Mouse (Mus musculus): ENCODE data around the gene Vrk1.

Gene Vrk1

DNA sequence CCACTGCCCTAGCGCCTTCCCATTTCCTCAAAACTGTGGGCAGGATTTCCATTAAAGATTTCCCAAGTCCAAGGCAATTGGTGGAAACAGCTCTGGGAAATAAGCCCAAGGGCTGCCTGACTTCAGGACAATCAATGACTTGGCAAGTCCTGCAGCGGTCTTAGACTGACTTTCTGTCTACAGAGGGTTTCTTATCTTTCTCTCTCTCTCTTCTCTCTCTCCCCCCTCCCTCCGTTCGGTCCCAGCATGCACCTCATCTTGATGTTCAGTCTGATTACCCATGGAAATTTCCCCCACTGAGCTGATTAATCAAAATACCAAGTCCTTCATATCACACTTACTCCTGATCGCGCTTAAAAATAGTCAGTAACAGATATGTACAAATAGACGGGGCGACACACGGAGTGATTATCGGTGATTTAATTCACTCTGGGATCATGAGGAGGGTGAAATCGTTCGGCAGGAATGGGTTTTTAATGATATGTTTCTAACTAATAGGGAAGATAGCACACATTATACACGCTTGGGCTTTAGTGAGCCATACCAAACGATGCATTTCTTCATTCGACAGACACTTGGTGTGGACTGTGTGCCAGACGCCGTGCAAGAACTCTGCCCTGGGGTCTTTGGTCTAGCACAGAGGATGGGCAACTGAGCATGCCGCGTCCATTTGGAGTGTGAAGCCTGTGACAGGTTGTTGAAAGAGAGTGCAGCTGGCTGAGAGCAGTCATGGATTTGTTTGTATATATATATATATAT lies 12.8 kb upstream of the Vrk1 start:
- no peak for DNase-seq (ENCODE audit: low read depth, low spot score)

DNA sequence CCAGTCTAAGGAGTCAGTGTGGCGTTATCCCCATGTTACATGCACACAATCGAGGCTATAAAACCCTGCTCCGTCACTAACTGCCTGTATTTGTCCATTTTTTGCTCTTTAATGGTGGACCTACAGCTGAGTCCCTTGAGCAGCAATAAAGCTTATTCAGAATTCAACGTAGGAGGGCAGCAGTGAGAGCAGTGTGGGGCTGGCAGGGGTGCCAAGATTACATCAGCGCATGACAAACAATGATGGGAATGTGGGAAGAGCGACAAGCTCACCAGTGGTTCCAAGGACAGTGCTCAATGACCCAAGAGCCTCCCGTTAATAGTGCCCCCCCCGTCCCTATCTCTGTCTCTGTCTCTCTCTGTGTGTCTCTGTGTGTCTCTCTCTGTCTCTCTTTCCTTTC lies 8.3 kb upstream of the Vrk1 start:
- no peak for DNase-seq (ENCODE audit: low read depth, low spot score)

DNA sequence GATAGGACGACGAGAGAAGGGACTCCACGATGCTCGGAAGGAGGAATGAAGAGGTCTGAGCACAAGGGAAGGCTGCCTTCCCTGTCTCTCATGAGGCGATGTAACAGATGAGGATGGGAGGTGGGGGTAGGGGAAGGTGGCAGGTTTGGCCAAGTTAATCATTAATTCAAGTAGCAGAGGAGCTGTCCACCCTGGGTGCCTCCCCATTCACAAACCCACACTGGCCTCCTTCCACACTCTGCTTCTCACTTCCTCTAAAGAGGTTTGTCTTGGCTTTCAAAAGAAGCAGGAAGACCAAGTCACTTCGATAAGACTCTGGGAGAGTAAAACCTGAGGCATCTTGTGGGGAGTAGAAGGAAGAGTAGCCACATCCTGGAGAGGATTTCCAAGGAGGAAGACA lies 5.3 kb upstream of the Vrk1 start:
- no peak for DNase-seq (ENCODE audit: low read depth, low spot score)

DNA sequence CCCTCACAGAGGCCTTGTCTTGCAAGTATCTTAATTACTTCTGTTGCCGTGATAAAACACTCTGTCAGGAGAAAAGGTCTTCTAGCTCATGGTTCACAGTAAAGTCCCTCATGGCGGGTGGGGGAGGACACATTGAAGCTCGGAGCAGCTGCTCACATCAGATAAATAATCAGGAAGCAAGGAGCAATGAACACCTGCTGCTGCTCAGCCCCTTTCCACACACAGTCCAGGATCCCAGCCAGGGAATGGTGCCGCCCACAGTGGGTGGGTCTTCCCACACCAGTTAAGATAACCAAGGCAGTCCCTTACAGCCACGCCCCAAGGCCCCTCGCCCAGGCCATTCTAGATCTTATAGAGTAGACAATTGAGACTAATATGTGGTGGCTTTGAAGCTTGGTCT lies 3.8 kb upstream of the Vrk1 start:
- no peak for DNase-seq (ENCODE audit: low read depth, low spot score)

DNA sequence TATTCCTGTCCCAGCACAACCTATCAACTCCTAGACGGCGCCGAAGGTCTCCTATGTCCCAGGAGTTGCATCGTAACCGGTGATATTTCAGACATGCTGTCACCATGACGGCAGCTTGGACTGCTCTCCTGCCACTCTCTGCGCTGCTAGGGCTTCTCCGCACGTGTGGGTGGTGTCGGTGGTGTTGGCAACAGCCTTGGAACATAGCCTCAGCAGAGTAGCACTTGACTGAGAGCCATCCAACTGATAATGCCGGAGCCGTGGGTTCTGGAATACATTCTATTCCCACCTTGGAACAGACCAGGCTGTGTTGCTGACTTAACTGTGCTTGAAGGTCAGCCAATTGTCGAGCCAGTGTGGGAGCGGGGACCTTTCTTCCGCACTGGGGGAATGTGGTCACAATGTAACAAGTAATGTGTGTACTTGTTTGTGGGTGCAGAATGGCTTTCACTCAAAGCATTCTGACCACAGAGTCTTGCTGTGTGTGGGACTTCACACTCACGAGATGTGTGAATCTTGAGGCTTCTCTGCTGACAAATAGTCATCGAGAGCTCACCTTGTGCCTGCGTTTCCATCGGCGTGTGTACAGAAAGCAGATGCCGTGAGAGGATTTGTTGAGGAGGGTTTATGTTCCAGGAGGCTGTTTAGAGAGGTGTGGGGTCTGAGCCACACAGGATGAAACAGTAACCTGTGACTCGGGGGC lies 1.5 kb upstream of the Vrk1 start:
- DNase-seq (ENCODE audit: low read depth, low spot score) = no peak

DNA sequence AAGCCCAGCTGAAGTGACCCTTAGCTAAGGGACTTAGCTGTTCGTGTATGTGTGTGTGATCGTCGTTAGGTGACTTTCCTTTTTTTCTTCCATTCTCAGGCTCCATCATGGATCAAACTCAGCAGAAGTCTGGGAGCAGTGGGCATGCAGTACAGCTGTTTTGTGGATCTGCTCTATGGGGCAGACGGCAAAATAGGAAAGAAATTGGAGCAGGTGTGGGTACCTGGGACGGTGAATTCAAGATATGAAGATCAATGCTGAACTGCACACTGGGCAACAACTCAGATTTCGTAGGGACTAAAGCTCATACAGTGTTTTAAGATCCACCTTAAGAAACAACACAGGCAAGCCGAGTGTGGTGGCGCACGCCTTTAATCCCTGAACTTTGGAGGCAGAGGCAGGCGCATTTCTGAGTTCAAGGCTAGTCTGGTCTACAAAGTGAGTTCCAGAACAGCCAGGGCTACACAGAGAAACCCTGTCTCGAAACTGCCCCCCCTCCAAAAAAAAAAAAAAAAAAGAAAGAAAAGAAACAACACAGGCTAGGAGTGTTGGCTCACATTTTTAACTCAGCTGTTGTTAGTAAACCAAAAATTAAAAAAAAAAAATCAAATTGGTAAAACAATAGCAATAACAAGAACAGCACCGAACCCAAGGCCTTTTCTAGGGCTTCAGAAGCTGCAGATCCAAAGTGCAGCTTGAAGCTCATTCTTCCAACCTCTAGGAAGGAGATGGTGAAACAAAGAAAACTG lies 732 bp upstream of the Vrk1 start:
- DNase-seq (ENCODE audit: low read depth, low spot score) = no peak

DNA sequence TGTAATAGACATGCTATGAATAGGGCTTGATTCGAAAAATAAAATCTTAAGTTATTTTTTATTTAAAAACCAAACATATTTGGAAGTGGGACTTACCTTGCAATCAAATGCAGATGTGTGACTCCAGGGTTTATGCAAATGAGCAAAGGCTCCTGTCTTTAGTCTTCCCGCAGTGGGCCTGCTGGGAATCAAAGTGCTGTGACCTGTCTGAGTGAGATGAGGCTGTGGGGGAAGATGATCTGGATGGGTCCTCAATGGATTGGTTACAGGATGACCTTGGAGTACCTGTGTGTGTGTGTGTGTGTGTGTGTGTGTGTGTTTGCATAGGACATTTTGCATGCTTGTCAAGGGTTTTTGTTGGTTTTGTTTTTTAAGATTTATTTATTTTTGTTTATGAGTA lies 2.1 kb downstream of the Vrk1 start:
- no peak for DNase-seq (ENCODE audit: low read depth, low spot score)

DNA sequence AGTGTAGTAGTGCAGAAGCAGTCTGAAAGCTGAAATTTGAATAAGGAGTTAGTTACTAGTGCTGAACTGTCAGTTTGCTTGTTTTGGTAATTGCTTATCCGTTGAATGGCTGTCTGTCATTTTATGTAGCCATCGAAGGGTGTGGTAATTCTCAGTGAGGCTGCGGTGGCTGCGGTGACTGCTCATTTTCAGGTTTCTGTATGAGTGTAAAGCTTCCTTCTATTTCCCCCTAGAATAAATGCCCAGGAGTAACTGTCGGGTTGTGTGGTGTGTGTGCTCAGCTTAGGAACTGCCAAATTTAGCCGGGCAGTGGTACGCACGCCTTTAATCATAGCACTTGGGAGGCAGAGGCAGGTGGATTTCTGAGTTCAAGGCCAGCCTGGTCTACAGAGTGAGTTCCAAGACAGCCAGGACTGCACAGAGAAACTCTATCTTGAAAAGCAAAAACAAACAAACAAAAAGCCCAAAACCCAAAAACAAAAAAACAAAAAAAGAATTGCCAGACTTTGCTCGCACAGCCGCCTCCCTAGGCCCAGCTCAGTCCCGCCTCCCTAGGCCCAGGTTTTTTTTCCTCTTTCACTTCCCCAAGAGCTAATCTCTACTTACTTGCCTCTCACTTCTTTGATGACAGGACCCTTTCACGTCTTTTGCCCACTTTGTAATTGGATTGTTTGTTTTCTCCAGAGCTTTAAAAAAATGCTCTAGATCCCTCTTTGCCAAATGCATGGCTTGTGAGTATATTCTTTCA lies 6.4 kb downstream of the Vrk1 start:
- DNase-seq (ENCODE audit: low read depth, low spot score) = no peak

DNA sequence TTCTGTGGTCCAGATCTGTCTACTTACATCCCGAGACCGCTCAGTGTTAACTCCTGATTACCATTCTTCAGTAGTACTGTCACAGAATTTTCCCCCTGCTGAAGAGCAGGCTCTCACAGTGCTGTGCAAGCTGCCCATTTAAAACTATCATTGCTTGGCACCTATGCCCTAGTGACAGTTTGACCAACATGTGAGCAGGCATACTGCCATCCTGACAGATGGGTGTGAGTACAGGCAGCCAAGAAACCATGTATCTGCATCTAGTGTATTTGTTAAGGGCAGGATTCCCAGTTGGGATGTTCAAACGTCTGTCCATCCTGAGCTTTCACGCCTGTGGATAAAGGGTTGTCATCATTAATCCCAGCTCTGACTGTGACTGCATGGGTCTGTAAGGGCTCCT lies 10.0 kb downstream of the Vrk1 start:
- no peak for DNase-seq (ENCODE audit: low read depth, low spot score)

DNA sequence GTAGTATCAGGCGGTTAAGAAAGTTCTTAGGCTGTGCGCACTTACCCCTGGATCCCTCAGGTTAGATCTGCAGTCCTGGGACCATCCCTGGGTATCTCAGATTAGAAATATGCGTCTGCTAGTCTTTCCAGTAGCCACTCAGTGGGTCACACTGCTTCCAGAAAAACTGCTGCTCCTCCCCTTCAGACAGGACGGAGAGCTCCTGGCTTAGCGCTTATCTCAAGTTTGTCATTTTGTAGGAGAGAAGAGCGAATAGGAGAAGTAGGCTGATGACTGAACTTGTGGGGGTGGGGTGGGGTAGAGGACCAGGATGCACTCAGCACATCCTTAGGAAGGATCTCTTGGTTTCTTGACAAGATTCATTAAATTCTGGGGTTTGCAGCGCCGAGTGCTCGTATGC lies 13.6 kb downstream of the Vrk1 start:
- DNase-seq (ENCODE audit: low read depth, low spot score) = no peak

DNA sequence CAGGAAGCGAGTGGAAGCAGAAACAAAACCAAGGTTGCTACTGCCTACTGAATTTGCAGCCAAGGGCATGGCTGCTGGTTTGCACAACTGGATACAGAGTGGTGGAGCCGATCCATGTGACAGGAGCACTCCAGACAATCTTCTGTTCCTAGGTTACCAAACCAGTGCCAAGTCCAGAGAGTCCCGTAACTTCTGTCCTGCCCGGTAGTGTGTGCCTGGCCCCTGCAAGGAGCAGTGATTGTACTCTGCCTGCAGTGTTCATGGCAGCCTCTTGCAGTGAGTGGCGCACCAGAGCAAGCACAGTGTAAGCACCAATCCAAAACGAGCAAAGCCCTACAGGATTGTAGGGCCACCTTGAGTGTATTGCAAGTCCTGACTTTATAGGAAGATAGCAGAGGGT lies 15.4 kb downstream of the Vrk1 start:
- no peak for DNase-seq (ENCODE audit: low read depth, low spot score)

DNA sequence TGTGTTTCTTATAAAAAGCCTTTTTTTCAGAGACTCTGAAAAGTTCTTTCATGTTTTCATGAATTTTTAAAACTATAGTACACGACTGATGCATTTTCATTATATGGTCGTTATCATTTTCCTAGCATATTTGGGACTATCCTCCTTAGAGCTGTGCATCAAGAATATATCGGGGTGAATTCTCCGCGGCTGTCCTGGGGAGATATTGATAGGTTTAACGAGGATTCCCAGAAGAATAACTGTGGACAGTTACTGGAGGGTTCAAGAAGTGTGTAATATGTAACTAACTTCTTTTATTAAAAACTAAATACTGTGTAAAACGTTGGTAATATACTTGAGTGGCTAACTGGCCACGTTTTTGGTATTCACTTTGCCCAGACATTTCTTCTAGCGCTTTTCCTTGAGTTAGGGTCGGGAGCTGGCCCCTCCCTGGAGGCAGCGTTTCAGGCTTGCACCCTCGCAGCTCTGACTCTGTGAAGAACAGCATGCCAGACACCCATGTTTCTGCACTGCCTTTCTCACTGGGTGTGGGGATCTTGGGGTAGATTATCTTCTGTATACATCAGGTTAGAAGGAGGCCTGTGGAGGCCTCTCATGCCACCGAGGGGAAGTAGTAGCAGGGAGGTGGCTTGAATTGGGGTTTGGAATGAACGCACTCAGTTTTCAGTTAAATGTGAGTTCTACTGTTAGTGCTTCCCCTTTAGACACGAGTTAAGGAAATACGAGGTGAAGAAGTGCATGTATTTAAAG lies 16.5 kb downstream of the Vrk1 start:
- no peak for DNase-seq (ENCODE audit: low read depth, low spot score)

DNA sequence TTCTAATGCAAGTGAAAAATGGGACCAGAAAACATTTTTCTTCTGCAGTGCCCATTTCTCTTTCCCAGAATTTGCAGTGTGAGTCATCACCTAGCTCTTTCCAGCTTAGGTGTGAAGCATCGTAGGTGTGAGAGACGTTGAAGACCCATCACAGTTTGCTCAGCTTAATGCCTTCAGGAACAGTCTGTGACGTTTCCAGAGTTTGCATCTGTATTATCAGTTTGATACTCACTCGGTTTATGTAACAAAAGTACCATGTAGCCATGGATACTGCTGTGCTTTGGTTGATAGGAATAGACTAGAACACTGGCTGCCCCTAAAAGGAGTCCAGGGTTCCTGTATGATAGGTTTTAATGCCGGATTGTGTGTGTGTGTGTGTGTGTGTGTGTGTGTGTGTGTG lies 17.3 kb downstream of the Vrk1 start:
- DNase-seq (ENCODE audit: low read depth, low spot score) = no peak

DNA sequence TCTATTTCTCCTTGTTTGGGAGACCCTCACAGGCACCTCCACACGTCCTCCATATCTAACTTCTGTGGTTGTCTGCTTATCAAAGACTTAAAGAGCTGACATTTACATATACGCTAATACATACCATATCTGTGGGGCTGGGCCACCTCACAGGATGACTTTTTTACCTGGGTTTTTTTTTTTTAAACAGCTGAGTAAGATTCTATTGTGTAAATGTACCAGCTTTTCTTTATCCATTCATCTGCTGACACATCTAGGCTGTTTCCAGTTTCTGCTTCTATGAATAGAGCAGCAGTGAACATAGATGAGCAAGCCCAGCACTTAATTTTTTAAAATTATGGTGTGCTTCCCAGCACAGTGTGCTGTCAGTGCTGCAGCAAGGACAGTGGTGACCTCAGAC lies 19.6 kb downstream of the Vrk1 start:
- DNase-seq (ENCODE audit: low read depth, low spot score) = no peak

DNA sequence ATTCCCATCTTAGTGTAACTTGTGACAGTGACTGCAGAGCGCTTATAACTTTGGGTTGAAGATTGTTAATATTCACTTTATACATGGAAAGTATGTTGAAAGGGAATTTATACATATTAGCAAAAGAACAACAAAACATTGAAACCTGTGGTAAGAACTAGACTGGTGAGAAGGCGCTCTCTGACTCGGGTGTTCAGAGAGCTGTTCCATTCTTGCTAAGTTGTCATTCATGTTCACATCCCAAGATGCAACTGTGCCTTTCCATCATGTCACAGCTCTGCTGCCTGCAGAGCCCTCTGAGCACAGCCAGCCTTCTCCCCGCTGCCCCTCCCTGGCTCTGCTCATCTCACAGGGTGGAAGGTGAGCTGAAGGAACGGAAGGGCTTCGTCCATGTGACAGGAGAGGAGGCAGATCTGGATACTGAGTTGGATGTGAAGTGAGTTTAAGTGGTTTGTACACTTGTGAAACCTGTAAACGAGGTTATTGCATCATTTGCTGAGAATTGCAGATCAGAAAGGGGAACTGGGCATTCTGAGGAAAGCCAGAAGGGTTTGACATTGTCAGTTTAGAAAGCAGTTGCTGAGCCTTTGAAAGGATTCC lies 20.2 kb downstream of the Vrk1 start:
- DNase-seq (ENCODE audit: low read depth, low spot score) = no peak

DNA sequence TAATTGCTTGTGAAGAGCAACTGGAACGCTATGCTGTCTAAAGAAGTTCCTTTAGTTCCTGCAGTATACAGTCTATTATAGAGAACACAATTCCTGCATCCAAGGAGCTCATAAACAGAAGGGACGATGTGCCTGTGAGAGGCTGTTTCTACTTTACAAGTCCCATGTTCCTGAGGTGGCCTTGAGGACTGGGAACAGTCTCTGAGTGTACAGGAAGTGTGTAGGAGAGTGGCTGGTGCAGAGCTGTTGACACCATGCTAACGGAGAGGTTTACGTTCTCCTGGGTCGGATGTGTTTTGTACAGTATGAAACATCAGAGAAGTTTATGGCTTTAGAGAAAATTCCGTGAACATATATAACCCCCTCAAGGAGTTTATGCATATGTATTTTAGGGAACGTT lies 20.8 kb downstream of the Vrk1 start:
- DNase-seq (ENCODE audit: low read depth, low spot score) = no peak

DNA sequence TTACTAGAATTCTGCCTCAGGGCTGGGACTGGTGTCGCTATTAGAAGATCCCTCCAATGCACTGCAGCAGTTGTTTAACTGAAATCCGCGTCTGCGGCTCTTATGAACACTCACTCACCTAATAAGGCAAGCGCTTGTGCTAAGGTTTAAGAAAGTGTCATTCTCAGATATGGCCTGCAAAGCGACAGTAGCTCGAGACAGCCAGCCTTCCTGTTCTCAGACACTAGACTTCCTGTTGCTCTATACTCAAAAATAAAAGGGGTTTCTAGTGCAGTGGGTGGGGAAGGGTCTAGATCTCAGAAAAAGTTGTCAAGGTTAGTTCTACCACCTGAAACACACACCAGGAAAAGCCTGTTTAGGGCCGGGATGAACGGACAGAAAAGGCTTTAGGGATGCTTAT lies 21.9 kb downstream of the Vrk1 start:
- DNase-seq (ENCODE audit: low read depth, low spot score) = no peak

DNA sequence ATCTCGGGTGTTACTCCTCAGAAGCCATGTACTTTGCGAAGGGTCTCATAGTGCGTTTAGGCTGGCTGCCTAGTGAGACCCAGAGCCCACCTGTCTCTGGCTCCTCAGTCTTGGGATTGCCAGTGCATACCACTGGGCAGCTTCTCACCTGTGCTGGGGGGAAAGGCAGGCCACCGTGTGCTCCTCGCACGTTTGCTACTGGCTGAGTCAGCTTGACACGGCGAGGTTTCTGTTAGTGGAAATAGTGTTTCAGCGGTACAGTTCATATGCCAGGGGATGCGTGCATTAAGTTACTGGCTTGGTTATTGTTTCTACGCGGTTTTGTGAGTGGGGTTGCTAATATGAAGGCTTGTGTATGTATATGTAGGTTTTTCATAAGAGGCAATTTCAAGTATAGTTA lies 22.3 kb downstream of the Vrk1 start:
- DNase-seq (ENCODE audit: low read depth, low spot score) = no peak

DNA sequence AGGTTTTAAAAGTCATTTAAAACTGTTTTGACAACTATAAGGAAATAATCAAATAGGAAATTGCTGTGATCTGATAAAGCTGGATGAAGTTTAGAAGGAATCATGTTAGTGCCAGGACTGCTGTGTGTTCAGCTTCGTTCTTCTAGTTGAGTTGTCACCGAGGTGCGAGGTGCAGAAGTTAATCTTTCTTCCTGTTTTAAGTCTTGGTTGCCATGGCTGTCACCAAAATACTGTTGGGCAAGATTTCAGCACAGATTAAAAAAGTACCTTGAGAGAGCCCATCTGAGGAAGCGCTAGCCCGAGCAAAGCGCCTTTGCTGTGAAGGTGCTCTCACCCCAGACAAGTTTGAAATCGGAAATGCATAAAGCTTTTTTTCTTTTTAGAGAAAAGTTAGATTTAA lies 24.2 kb downstream of the Vrk1 start:
- DNase-seq (ENCODE audit: low read depth, low spot score) = no peak

DNA sequence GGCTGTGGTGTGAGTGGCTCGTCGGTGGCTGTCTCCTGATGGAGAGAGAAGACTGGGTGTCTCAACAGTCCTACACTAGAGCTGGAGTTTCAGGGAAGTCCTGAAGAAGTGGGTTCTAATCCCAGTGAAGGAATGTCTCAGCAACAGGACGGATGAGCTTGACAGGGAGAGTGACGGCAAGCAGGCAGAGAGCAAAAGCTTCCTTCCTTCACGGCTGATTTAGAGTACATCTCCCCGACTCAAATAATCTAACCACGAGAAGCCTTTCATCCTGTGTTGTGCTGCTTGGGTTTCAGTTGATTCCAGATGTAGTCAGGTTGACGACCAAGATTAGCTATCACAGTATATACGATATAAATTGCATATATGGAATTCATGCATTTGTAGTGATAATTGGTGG lies 24.7 kb downstream of the Vrk1 start:
- DNase-seq (ENCODE audit: low read depth, low spot score) = no peak

DNA sequence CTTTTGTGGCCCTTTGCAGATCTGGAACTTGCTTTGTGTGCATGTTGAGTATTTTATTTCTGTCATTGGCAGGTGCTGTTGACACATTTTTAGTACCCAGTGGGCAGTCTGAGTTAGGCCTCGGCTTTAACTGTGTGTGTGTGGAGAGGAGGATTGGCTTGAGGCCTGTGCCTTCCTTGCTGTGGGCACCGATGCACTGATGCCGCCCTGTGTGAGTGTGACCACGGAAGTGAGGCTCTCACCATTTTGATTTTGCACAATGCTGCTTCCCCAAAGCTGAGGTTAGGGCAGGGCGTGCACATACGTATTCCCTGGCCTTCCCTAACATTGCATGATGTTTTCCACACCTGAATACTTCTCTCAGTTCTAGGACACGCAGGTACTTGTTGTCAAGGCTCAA lies 30.2 kb downstream of the Vrk1 start:
- no peak for DNase-seq (ENCODE audit: low read depth, low spot score)
